Mouse (Mus musculus) left cerebral cortex, postnatal 4 days (tissue): ENCODE measurements around the gene Nos1ap. TPM values are rescaled to one million over a fixed set of nuclear protein-coding genes. Genes with fewer than 3 reads are reported as not detected.

Experiments used
- DNase-seq: peaks from one replicate; pipeline ENCODE4 v3.0.0-alpha.2; 2022
- intact Hi-C: fragments of 180-260 bp; cut with DNase I; formaldehyde crosslinking; loops from one replicate; pipeline ENCODE4 v1.15.1; 2025
- total RNA-seq, 2 experiments: library from RNA; stranded (reverse); gene quantifications; 2 replicates each; pipeline ENCODE4 v1.2.3; 2021

The Nos1ap gene
- total RNA-seq, 2 experiments from 2014 or later, result 41.0 to 46.4 TPM

- DNase-seq, result no peak
- intact Hi-C loops, result no loop called here
Measured at GRCm38 (mm10) chr1:170506309-170506708, 83.4 kb downstream of the Nos1ap start.

GRCm38 (mm10) chr1:170505107-170505506 lies 84.6 kb downstream of the Nos1ap start:
- intact Hi-C loops, result no loop called here

GRCm38 (mm10) chr1:170504378-170504777 lies 85.3 kb downstream of the Nos1ap start:
- DNase-seq, result no peak
- intact Hi-C loops, result no loop called here

More at GRCm38 (mm10) chr1:170505107-170505506, 84.6 kb downstream of the Nos1ap start:
- DNase-seq, result no peak

- no peak for DNase-seq
- intact Hi-C loops, result no loop called here
Measured at GRCm38 (mm10) chr1:170503277-170503739, 86.4 kb downstream of the Nos1ap start.

- peak; percentile 64 for DNase-seq
Measured at GRCm38 (mm10) chr1:170502491-170503276, 87.0 kb downstream of the Nos1ap start.

GRCm38 (mm10) chr1:170501970-170502369 lies 87.7 kb downstream of the Nos1ap start:
- DNase-seq, result no peak
- intact Hi-C loops, result no loop called here

More at GRCm38 (mm10) chr1:170502491-170503276, 87.0 kb downstream of the Nos1ap start:
- intact Hi-C loops, result no loop called here

GRCm38 (mm10) chr1:170501556-170501955 lies 88.1 kb downstream of the Nos1ap start:
- intact Hi-C loops, result no loop called here
- no peak for DNase-seq

- no peak for DNase-seq
- intact Hi-C loops, result loop anchor here (10.0 kb wide), 1 partner anchor 85 kb away; the partner anchor contains the start of gene Nos1ap
Measured at GRCm38 (mm10) chr1:170499891-170500290, 89.8 kb downstream of the Nos1ap start.

- intact Hi-C loops, result loop anchor here (10.0 kb wide), 1 partner anchor 85 kb away; the partner anchor contains the start of gene Nos1ap
- DNase-seq, result no peak
Measured at GRCm38 (mm10) chr1:170499466-170499865, 90.2 kb downstream of the Nos1ap start.

GRCm38 (mm10) chr1:170498645-170499044 lies 91.0 kb downstream of the Nos1ap start:
- no peak for DNase-seq
- intact Hi-C loops, result loop anchor here (10.0 kb wide), 1 partner anchor 86 kb away; the partner anchor contains the start of gene Nos1ap

GRCm38 (mm10) chr1:170496221-170496620 lies 93.4 kb downstream of the Nos1ap start:
- intact Hi-C loops, result loop anchor here (10.0 kb wide), 1 partner anchor 89 kb away; the partner anchor contains the start of gene Nos1ap
- DNase-seq, result no peak

GRCm38 (mm10) chr1:170495538-170496183 lies 94.0 kb downstream of the Nos1ap start:
- intact Hi-C loops, result loop anchor here (10.0 kb wide), 1 partner anchor 89 kb away; the partner anchor contains the start of gene Nos1ap
- DNase-seq, result no peak

GRCm38 (mm10) chr1:170492527-170492926 lies 97.1 kb downstream of the Nos1ap start:
- no peak for DNase-seq
- intact Hi-C loops, result loop anchor here (10.0 kb wide), 1 partner anchor 92 kb away; the partner anchor contains the start of gene Nos1ap

- DNase-seq, result no peak
- intact Hi-C loops, result loop anchor here (10.0 kb wide), 1 partner anchor 93 kb away; the partner anchor contains the start of gene Nos1ap
Measured at GRCm38 (mm10) chr1:170492027-170492426, 97.6 kb downstream of the Nos1ap start.

- intact Hi-C loops, result loop anchor here (10.0 kb wide), 1 partner anchor 95 kb away; the partner anchor contains the start of gene Nos1ap
- DNase-seq, result no peak
Measured at GRCm38 (mm10) chr1:170489936-170490335, 99.7 kb downstream of the Nos1ap start.

- intact Hi-C loops, result no loop called here
- DNase-seq, result no peak
Measured at GRCm38 (mm10) chr1:170489450-170489849, 100.2 kb downstream of the Nos1ap start.

GRCm38 (mm10) chr1:170485119-170485518 lies 104.5 kb downstream of the Nos1ap start:
- intact Hi-C loops, result no loop called here
- no peak for DNase-seq

- intact Hi-C loops, result no loop called here
- no peak for DNase-seq
Measured at GRCm38 (mm10) chr1:170482236-170482905, 107.3 kb downstream of the Nos1ap start.

GRCm38 (mm10) chr1:170481093-170481492 lies 108.6 kb downstream of the Nos1ap start:
- intact Hi-C loops, result no loop called here
- DNase-seq, result no peak

GRCm38 (mm10) chr1:170479458-170479798 lies 110.2 kb downstream of the Nos1ap start:
- intact Hi-C loops, result no loop called here
- DNase-seq, result no peak
